Mouse (Mus musculus) CH12.LX (cell line): Measurements from ENCODE around the gene Lipt2. TPM values are rescaled to one million over a fixed set of nuclear protein-coding genes. Genes with fewer than 3 reads are reported as not detected.

Source experiments
- DNase-seq: peaks from one replicate; pipeline ENCODE4 v3.0.0-alpha.2; 2013; ENCODE audit errors: extremely low read depth
- H3K27ac ChIP-seq: 2 replicates; pipeline ENCODE4 v1.5.1; 2012; ENCODE audit warnings: low read depth, mild to moderate bottlenecking, control low read depth, moderate library complexity; ENCODE audit not compliant: insufficient read depth
- H3K27me3 ChIP-seq: replicated peaks from 2 replicates; pipeline ENCODE3; 2012; ENCODE audit warnings: inconsistent platforms
- H3K36me3 ChIP-seq, 2 experiments: replicated peaks in 1 of 2; 2 replicates each; pipeline versions ENCODE3 to v1.6.1; 2012; ENCODE audit warnings: inconsistent platforms in 1 of 2, low read length in 1 of 2, mild to moderate bottlenecking in 1 of 2, mixed read lengths in 1 of 2, moderate library complexity in 1 of 2; ENCODE audit not compliant: control insufficient read depth in 1 of 2, insufficient read depth in 1 of 2
- H3K4me1 ChIP-seq, 2 experiments: 2 replicates each; pipeline ENCODE4 v1.6.1; 2012; ENCODE audit warnings: inconsistent platforms in 1 of 2, moderate library complexity in 1 of 2; ENCODE audit not compliant: insufficient read depth in 2 of 2, control insufficient read depth in 1 of 2
- H3K4me2 ChIP-seq: 2 replicates; pipeline ENCODE4 v1.6.1; 2012; ENCODE audit warnings: low read depth, mild to moderate bottlenecking, control low read depth; ENCODE audit not compliant: poor library complexity, insufficient read depth, severe bottlenecking
- H3K4me3 ChIP-seq, 3 experiments: fragments of 150-350 bp in 1 of 3; sonication (generic) in 1 of 3; replicated peaks in 1 of 3; 2 replicates each; pipeline versions ENCODE3 to v1.5.1; 2011 to 2012; ENCODE audit warnings: low read depth in 2 of 3, low read length in 2 of 3, mild to moderate bottlenecking in 2 of 3, moderate library complexity in 2 of 3, control low read depth in 1 of 3, improper control_type of control experiment in 1 of 3, inconsistent platforms in 1 of 3, mixed read lengths in 1 of 3; ENCODE audit not compliant: poor library complexity in 1 of 3
- H3K79me2 ChIP-seq: replicated peaks from 2 replicates; pipeline ENCODE4 v1.6.1; 2012; ENCODE audit warnings: mild to moderate bottlenecking, moderate library complexity; ENCODE audit not compliant: control insufficient read depth, poor library complexity, insufficient read depth, severe bottlenecking; ENCODE audit errors: extremely low read depth
- H3K9ac ChIP-seq: 2 replicates; pipeline ENCODE4 v1.6.1; 2012; ENCODE audit warnings: low read depth, mild to moderate bottlenecking, control low read depth, moderate library complexity; ENCODE audit not compliant: insufficient read depth
- H3K9me3 ChIP-seq: replicated peaks from 2 replicates; pipeline ENCODE3; 2012; ENCODE audit warnings: low read length, inconsistent platforms, mixed read lengths
- CHD1 ChIP-seq: IDR thresholded peaks from 2 replicates; pipeline ENCODE4 v1.6.1; 2012; ENCODE audit warnings: low read depth, low read length, improper control_type of control experiment, inconsistent platforms
- CHD2 ChIP-seq: IDR thresholded peaks from 2 replicates; pipeline ENCODE4 v1.6.1; 2011; ENCODE audit warnings: low read length, improper control_type of control experiment
- CTCF ChIP-seq, 2 experiments: IDR thresholded peaks in 1 of 2; conservative IDR thresholded peaks in 1 of 2; 2 replicates each; pipeline ENCODE4 v1.5.1; 2011 to 2012; ENCODE audit warnings: low read depth in 2 of 2, low read length in 2 of 2, improper control_type of control experiment in 1 of 2, inconsistent platforms in 1 of 2, mild to moderate bottlenecking in 1 of 2, moderate library complexity in 1 of 2
- E2F4 ChIP-seq: IDR thresholded peaks from 2 replicates; pipeline ENCODE4 v1.6.1; 2011; ENCODE audit warnings: low read depth, low read length, improper control_type of control experiment; ENCODE audit not compliant: insufficient replicate concordance
- HCFC1 ChIP-seq: IDR thresholded peaks from 2 replicates; pipeline ENCODE4 v1.6.1; 2012; ENCODE audit warnings: low read depth, mild to moderate bottlenecking, inconsistent platforms, low read length, improper control_type of control experiment
- MAFK ChIP-seq: IDR thresholded peaks from 2 replicates; pipeline ENCODE4 v1.6.1; 2011; ENCODE audit warnings: low read length, improper control_type of control experiment; ENCODE audit not compliant: insufficient replicate concordance
- MAZ ChIP-seq: IDR thresholded peaks from 2 replicates; pipeline ENCODE4 v1.6.1; 2012; ENCODE audit warnings: low read depth, mild to moderate bottlenecking, inconsistent platforms, low read length, improper control_type of control experiment, moderate library complexity
- MYC ChIP-seq: IDR thresholded peaks from 2 replicates; pipeline ENCODE4 v1.6.1; 2011; ENCODE audit warnings: low read depth, mild to moderate bottlenecking, improper control_type of control experiment, low read length
- NELFE ChIP-seq: IDR thresholded peaks from 2 replicates; pipeline ENCODE4 v1.6.1; 2011; ENCODE audit warnings: low read depth, low read length, improper control_type of control experiment
- NRF1 ChIP-seq: IDR thresholded peaks from 2 replicates; pipeline ENCODE4 v1.6.1; 2014; ENCODE audit warnings: low read depth, mild to moderate bottlenecking, inconsistent platforms, low read length, improper control_type of control experiment, moderate library complexity
- POLR2A ChIP-seq: IDR thresholded peaks from 2 replicates; pipeline ENCODE4 v1.6.1; 2011; ENCODE audit warnings: low read depth, mild to moderate bottlenecking, improper control_type of control experiment, low read length
- RAD21 ChIP-seq: IDR thresholded peaks from 2 replicates; pipeline ENCODE4 v1.6.1; 2011; ENCODE audit warnings: low read depth, mild to moderate bottlenecking, low read length, improper control_type of control experiment, moderate library complexity
- RCOR1 ChIP-seq: conservative IDR thresholded peaks from 2 replicates; pipeline ENCODE4 v1.6.1; 2012; ENCODE audit warnings: low read depth, mild to moderate bottlenecking, inconsistent platforms, low read length, improper control_type of control experiment
- SIN3A ChIP-seq: IDR thresholded peaks from 2 replicates; pipeline ENCODE4 v1.6.1; 2012; ENCODE audit warnings: low read length, improper control_type of control experiment, inconsistent platforms
- SMC3 ChIP-seq: IDR thresholded peaks from 2 replicates; pipeline ENCODE4 v1.6.1; 2011; ENCODE audit warnings: low read depth, low read length, improper control_type of control experiment
- TCF12 ChIP-seq: IDR thresholded peaks from 2 replicates; pipeline ENCODE4 v1.6.1; 2014; ENCODE audit warnings: low read depth, mild to moderate bottlenecking, inconsistent platforms, low read length, improper control_type of control experiment
- USF2 ChIP-seq: conservative IDR thresholded peaks from 2 replicates; pipeline ENCODE4 v1.6.1; 2011; ENCODE audit warnings: low read depth, low read length, improper control_type of control experiment
- ZC3H11A ChIP-seq: IDR thresholded peaks from 2 replicates; pipeline ENCODE4 v1.6.1; 2012; ENCODE audit warnings: low read depth, mild to moderate bottlenecking, inconsistent platforms, low read length, improper control_type of control experiment
- ZMIZ1 ChIP-seq: IDR thresholded peaks from 2 replicates; pipeline ENCODE4 v1.6.1; 2012; ENCODE audit warnings: low read depth, mild to moderate bottlenecking, inconsistent platforms, low read length, improper control_type of control experiment
- ZNF384 ChIP-seq: IDR thresholded peaks from 2 replicates; pipeline ENCODE4 v1.6.1; 2012; ENCODE audit warnings: low read depth, low read length, improper control_type of control experiment, inconsistent platforms
- dilution Hi-C: fragments of 300-500 bp; cut with MboI; formaldehyde crosslinking; loops from 2 replicates; pipeline ENCODE4 v1.14.3; 2020; ENCODE audit warnings: low sequenced_read_pairs; ENCODE audit not compliant: extremely low pct_unique_long_range_greater_than_20kb, extremely low pct_ligation_motif_present
- in situ Hi-C: fragments of 300-500 bp; cut with MboI; formaldehyde crosslinking; loops from 3 replicates; pipeline ENCODE4 v1.14.3; 2019; ENCODE audit warnings: low sequenced_read_pairs, low pct_ligation_motif_present, low pct_unique_long_range_greater_than_20kb, mixed read lengths
- polyA plus RNA-seq: library from polyadenylated mRNA; unstranded; fragments of >175 nt; gene quantifications from 2 replicates; pipeline ENCODE4 v1.2.1, GENCODE M21; 2012; ENCODE audit warnings: low read depth; ENCODE audit not compliant: insufficient read length
- total RNA-seq, 2 experiments: library from RNA; depleted of rRNA; stranded (reverse); fragments of 300-350 nt in 1 of 2; fragments of >200 nt in 1 of 2; gene quantifications; 2 replicates each; pipeline ENCODE4 v1.2.3; 2012 to 2014

Lipt2 gene
- total and polyA plus RNA-seq, 3 experiments = 5.3 to 15.4 (median 10.3) TPM

DNA sequence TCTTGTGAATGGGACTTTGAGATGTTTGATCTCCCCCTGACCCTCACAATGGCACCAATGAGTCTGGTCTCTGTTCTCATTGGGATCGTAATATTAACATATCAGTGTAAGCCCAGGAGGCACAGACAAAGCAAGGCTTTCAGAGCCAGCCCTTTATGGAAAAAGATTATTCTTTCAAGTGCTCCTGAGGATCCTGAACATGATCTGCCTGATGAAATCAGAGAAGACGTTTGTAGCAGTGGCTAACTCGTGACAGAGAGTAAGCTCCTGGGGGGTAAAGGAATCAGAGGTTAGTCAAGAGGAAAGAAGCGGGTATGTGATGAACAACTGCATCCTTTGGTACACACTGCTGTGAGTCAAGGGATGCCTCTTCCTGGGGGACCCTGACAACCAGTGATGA is 31.1 kb downstream of the Lipt2 start:
- H3K27me3 ChIP-seq = peaks cover 5% of the 10 kb centered on the region
- H3K36me3 ChIP-seq = no peaks in the 10 kb centered on the region
- H3K4me2 ChIP-seq = no peak overlapping the region
- dilution Hi-C loops (no loop called here), in situ Hi-C loops (loop anchor here (25.0 kb wide), 1 partner anchor 178 kb away; the partner anchor contains the start of gene Chrdl2)
- H3K4me1 ChIP-seq = 0 out of 4 replicates have a peak, but pooled peaks cover 0 to 4% of the 10 kb centered on the region in 2 experiments
- no peaks in the 10 kb centered on the region for H3K9me3 ChIP-seq
- H3K27ac ChIP-seq = no peak overlapping the region
- DNase-seq = no peak
- TF ChIP-seq USF2 (no peak), RCOR1 (no peak), MAFK (no peak), SMC3 (no peak), NELFE (no peak), E2F4 (no peak), ZMIZ1 (no peak), MAZ (no peak), CHD1 (no peak), TCF12 (no peak), CTCF (conservative IDR thresholded peaks at IDR 0.05 in 1 of 2, IDR thresholded peaks at IDR 0.05 in 1 of 2; ENCODE audit: low read depth in 2 of 2, low read length in 2 of 2) (no peak), NRF1 (no peak), CHD2 (no peak)
- no peak overlapping the region for H3K4me3 ChIP-seq
- H3K9ac ChIP-seq = no peak overlapping the region
- H3K79me2 ChIP-seq = no peaks in the 10 kb centered on the region

DNA sequence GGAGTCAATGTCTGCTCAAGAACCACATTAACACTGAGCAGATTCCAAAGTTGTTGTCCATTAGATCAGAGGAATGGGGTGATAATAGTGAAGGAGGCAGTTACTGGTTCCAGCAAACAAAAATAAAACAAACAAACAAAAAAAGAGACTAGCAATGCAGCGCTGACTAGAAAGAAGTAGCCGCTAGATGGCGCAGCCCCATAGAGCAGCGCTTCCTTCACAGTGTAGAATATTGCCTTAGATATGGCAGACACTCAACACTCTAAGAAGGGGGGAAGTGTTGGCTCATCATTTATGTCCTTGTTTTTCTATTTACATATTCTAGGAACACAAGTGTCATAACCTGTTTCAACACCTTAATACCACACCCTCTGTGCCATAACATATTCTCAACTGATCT is 31.7 kb downstream of the Lipt2 start:
- in situ Hi-C loops = loop anchor here (25.0 kb wide), 1 partner anchor 178 kb away; the partner anchor contains the start of gene Chrdl2
- H3K4me1 ChIP-seq = 0 out of 4 replicates have a peak, but pooled peaks cover 0 to 4% of the 10 kb centered on the region in 2 experiments

More for the DNA sequence above, 31.7 kb downstream of the Lipt2 start:
- no peaks in the 10 kb centered on the region for H3K36me3 ChIP-seq
- no peak overlapping the region for H3K4me3 ChIP-seq
- no peaks in the 10 kb centered on the region for H3K79me2 ChIP-seq
- no peaks in the 10 kb centered on the region for H3K9me3 ChIP-seq
- TF ChIP-seq SIN3A = 0 out of 2 replicates have a peak, but pooled peaks have one; percentile 16
- peak; percentile 88 for TF ChIP-seq RAD21
- no peak for TF ChIP-seq POLR2A
- no peak for TF ChIP-seq MYC
- TF ChIP-seq CTCF (conservative IDR thresholded peaks at IDR 0.05 in 1 of 2, IDR thresholded peaks at IDR 0.05 in 1 of 2; ENCODE audit: low read depth in 2 of 2, low read length in 2 of 2) = peak; percentile 79 to 92
- TF ChIP-seq SMC3 = peak; percentile 82
- TF ChIP-seq CHD1 = no peak
- no peak for TF ChIP-seq HCFC1
- peak; percentile 41 for TF ChIP-seq ZNF384
- TF ChIP-seq ZC3H11A = peak; percentile 38
- H3K27me3 ChIP-seq = peaks cover 5% of the 10 kb centered on the region
- dilution Hi-C loops = no loop called here
- no peak overlapping the region for H3K9ac ChIP-seq
- no peak overlapping the region; the same call in 1 of the 2 replicates for H3K4me2 ChIP-seq
- no peak overlapping the region for H3K27ac ChIP-seq
- peak; percentile 67 for DNase-seq
